28 mouse cellular contexts compared by ENCODE assay signal in genomic region chr6:47275065-47275464, GRCm38 (mm10).
A peak's percentile ranks its signal among the peaks of the same experiment; 100 is the strongest.
DNase-seq lines count a peak whose midpoint lies in the region; ATAC-seq and TF ChIP-seq lines count a peak whose summit lies in the region.
"Had no signal": no experiment of that assay in that cellular context is flagged by ENCODE, and none has a peak within 500 bp of the region (broad histone marks: within the 10 kb centered on the region; RNA-seq: fewer than 3 reads in every experiment).

No protein-coding gene starts in this region.

- no peaks in the 10 kb centered on the region for H3K36me3 ChIP-seq in forebrain, embryonic 15.5 days
- peaks cover 16% of the 10 kb centered on the region for H3K36me3 ChIP-seq in forebrain, embryonic 13.5 days (ENCODE audit: poor library complexity, severe bottlenecking)
- peaks cover 7% of the 10 kb centered on the region for H3K36me3 ChIP-seq in midbrain, embryonic 12.5 days
- H3K36me3 ChIP-seq in midbrain, postnatal 0 days (ENCODE audit: insufficient read depth, low read length): no peaks in the 10 kb centered on the region
- H3K36me3 ChIP-seq: heart, embryonic 13.5 days; hindbrain, embryonic 10.5 days; neural tube, embryonic 12.5 days had no signal

- H3K9ac ChIP-seq in forebrain, embryonic 15.5 days (replicated peaks): no peak overlapping the region
- no peak overlapping the region for H3K9ac ChIP-seq in forebrain, embryonic 13.5 days
- H3K9ac ChIP-seq in midbrain, embryonic 12.5 days (replicated peaks): no peak overlapping the region
- H3K9ac ChIP-seq in midbrain, postnatal 0 days (replicated peaks; ENCODE audit: low read length, poor library complexity, severe bottlenecking): no peak overlapping the region
- H3K9ac ChIP-seq: heart, embryonic 13.5 days; liver, embryonic 14.5 days; lung, embryonic 14.5 days; neural tube, embryonic 12.5 days had no signal

- peaks cover 58% of the 10 kb centered on the region for H3K4me1 ChIP-seq in forebrain, embryonic 15.5 days
- peaks cover 66% of the 10 kb centered on the region for H3K4me1 ChIP-seq in forebrain, embryonic 13.5 days
- H3K4me1 ChIP-seq in midbrain, embryonic 12.5 days: peaks cover 38% of the 10 kb centered on the region
- peaks cover 7% of the 10 kb centered on the region; the same call in 1 of the 2 replicates for H3K4me1 ChIP-seq in midbrain, postnatal 0 days (ENCODE audit: insufficient read depth, low read length)
- H3K4me1 ChIP-seq: heart, embryonic 13.5 days had no signal

- 16% methylated on average over 2 of the region's 2 CpGs for WGBS in forebrain, embryonic 15.5 days
- 8% methylated on average over 2 of the region's 2 CpGs for WGBS in forebrain, embryonic 13.5 days
- WGBS in midbrain, embryonic 12.5 days: 16% methylated on average over 2 of the region's 2 CpGs
- 24% methylated on average over 2 of the region's 2 CpGs for WGBS in midbrain, postnatal 0 days

- no peak for TF ChIP-seq CTCF in midbrain, postnatal 0 days (IDR thresholded peaks at IDR 0.05)

- intact Hi-C loops in left cerebral cortex, postnatal 25 days (cut with DNase I): no loop called here

- H3K4me2 ChIP-seq in forebrain, embryonic 15.5 days (replicated peaks): no peak overlapping the region
- H3K4me2 ChIP-seq in forebrain, embryonic 13.5 days: no peak overlapping the region
- H3K4me2 ChIP-seq in midbrain, embryonic 12.5 days (replicated peaks): no peak overlapping the region
- H3K4me2 ChIP-seq in midbrain, postnatal 0 days (ENCODE audit: low read depth, low read length, poor library complexity, severe bottlenecking): no peak overlapping the region
- H3K4me2 ChIP-seq: heart, embryonic 13.5 days; lung, embryonic 14.5 days; neural tube, embryonic 12.5 days had no signal

- H3K4me3 ChIP-seq in forebrain, embryonic 15.5 days: no peak overlapping the region
- H3K4me3 ChIP-seq in forebrain, embryonic 13.5 days: no peak overlapping the region
- H3K4me3 ChIP-seq in midbrain, embryonic 12.5 days: no peak overlapping the region
- H3K4me3 ChIP-seq in midbrain, postnatal 0 days (ENCODE audit: low read depth, low read length): no peak overlapping the region
- H3K4me3 ChIP-seq: erythroblast, embryonic 14.5 days; heart, adult 2 months; heart, embryonic 13.5 days; hindbrain, embryonic 10.5 days; neural tube, embryonic 12.5 days had no signal

- 0 out of 2 replicates have a peak overlapping the region, but pooled peaks have one; percentile 1 for H3K27ac ChIP-seq in forebrain, embryonic 15.5 days (replicated peaks)
- H3K27ac ChIP-seq in forebrain, embryonic 13.5 days: no peak overlapping the region
- H3K27ac ChIP-seq in midbrain, embryonic 12.5 days (replicated peaks): no peak overlapping the region
- no peak overlapping the region for H3K27ac ChIP-seq in midbrain, postnatal 0 days (ENCODE audit: low read depth, low read length)
- H3K27ac ChIP-seq: heart, adult 2 months; heart, embryonic 13.5 days; hindbrain, embryonic 10.5 days; liver, embryonic 14.5 days; neural tube, embryonic 12.5 days had no signal

- no peak for DNase-seq in midbrain, postnatal 0 days (ENCODE audit: low spot score)
- peak; percentile 36 for DNase-seq in embryo, embryonic 10.5 days (ENCODE audit: low spot score)
- no peak for DNase-seq in left cerebral cortex, postnatal 25 days (ENCODE audit: low spot score in 2 of 2)
- DNase-seq: adrenal gland, adult 2 months; adrenal gland, postnatal 36 days; cerebellum, adult 8-10 months; cerebellum, postnatal 25 days; gastrocnemius, postnatal 25 days; heart, adult 2 months; heart, postnatal 10 days; kidney, adult 9 months; kidney, postnatal 10 days; liver; lung, embryonic 14.5 days; midbrain, embryonic 14.5 days; thymus, adult 2 months; thymus, postnatal 36 days had no signal

- no peak for ATAC-seq in forebrain, embryonic 15.5 days (replicated peaks)
- no peak for ATAC-seq in forebrain, embryonic 13.5 days
- 0 out of 2 replicates have a peak, but pooled peaks have one; percentile 28 for ATAC-seq in midbrain, embryonic 12.5 days (ENCODE audit: low FRiP score, low read depth)
- no peak for ATAC-seq in midbrain, postnatal 0 days (ENCODE audit: low FRiP score)
- ATAC-seq in CD4-positive, CD25-positive, alpha-beta regulatory T cell, adult 4 months: no peak
- ATAC-seq: activated CD4-positive, CD25-positive, alpha-beta regulatory T cell, adult 4 months; intestine, postnatal 0 days had no signal

- no peaks in the 10 kb centered on the region for H3K9me3 ChIP-seq in forebrain, embryonic 15.5 days
- no peaks in the 10 kb centered on the region for H3K9me3 ChIP-seq in forebrain, embryonic 13.5 days (replicated peaks)
- no peaks in the 10 kb centered on the region for H3K9me3 ChIP-seq in midbrain, embryonic 12.5 days
- H3K9me3 ChIP-seq in midbrain, postnatal 0 days (ENCODE audit: low read length): no peaks in the 10 kb centered on the region
- H3K9me3 ChIP-seq: heart, embryonic 13.5 days; hindbrain, embryonic 10.5 days; neural tube, embryonic 12.5 days had no signal

- H3K27me3 ChIP-seq in forebrain, embryonic 15.5 days: no peaks in the 10 kb centered on the region
- no peaks in the 10 kb centered on the region for H3K27me3 ChIP-seq in forebrain, embryonic 13.5 days
- H3K27me3 ChIP-seq in midbrain, embryonic 12.5 days: peaks cover 19% of the 10 kb centered on the region
- H3K27me3 ChIP-seq in midbrain, postnatal 0 days (ENCODE audit: insufficient read depth, low read length): no peaks in the 10 kb centered on the region
- H3K27me3 ChIP-seq: heart, embryonic 13.5 days; neural tube, embryonic 12.5 days had no signal
